Mouse (Mus musculus) erythroblast, adult 5-6 weeks (primary cell): ENCODE results near the gene C2cd4b. TPM values are rescaled to one million over a fixed set of nuclear protein-coding genes. Genes with fewer than 3 reads are reported as not detected.

Experiments used
- ATAC-seq: replicated peaks from 2 replicates; pipeline ENCODE4 v1.8.0; 2016; ENCODE audit warnings: moderate number of reproducible peaks, mild to moderate bottlenecking, moderate TSS enrichment, inconsistent platforms; ENCODE audit not compliant: poor library complexity, low FRiP score, severe bottlenecking
- total RNA-seq, 2 experiments: library from RNA; stranded (forward) in 1 of 2; stranded (reverse) in 1 of 2; fragments of 150-400 nt in 1 of 2; fragments of 200-764, 138-1000 nt in 1 of 2; gene quantifications; 2 replicates each; pipeline versions ENCODE4 v1.2.3 to v1.2.4; 2015 to 2017; ENCODE audit warnings: low replicate concordance in 2 of 2

The C2cd4b gene
- total RNA-seq, 2 experiments from 2014 or later, result not detected

GRCm38 (mm10) chr9:67768843-67769242 lies 9.6 kb downstream of the C2cd4b start:
- ATAC-seq, result no peak

GRCm38 (mm10) chr9:67769401-67769800 lies 10.2 kb downstream of the C2cd4b start:
- ATAC-seq, result no peak

GRCm38 (mm10) chr9:67771293-67771692 lies 12.1 kb downstream of the C2cd4b start:
- no peak for ATAC-seq

GRCm38 (mm10) chr9:67774201-67774600 lies 15.0 kb downstream of the C2cd4b start:
- ATAC-seq, result no peak

GRCm38 (mm10) chr9:67778553-67778952 lies 19.3 kb downstream of the C2cd4b start:
- ATAC-seq, result no peak

GRCm38 (mm10) chr9:67782786-67783185 lies 23.5 kb downstream of the C2cd4b start:
- ATAC-seq, result no peak

GRCm38 (mm10) chr9:67783464-67783863 lies 24.2 kb downstream of the C2cd4b start:
- no peak for ATAC-seq

- ATAC-seq, result no peak
Measured at GRCm38 (mm10) chr9:67783925-67784324, 24.7 kb downstream of the C2cd4b start.

GRCm38 (mm10) chr9:67786311-67786710 lies 27.1 kb downstream of the C2cd4b start:
- ATAC-seq, result no peak

- ATAC-seq, result no peak
Measured at GRCm38 (mm10) chr9:67787671-67788070, 28.4 kb downstream of the C2cd4b start.

- ATAC-seq, result no peak
Measured at GRCm38 (mm10) chr9:67792405-67792804, 33.2 kb downstream of the C2cd4b start.

- ATAC-seq, result no peak
Measured at GRCm38 (mm10) chr9:67793501-67793900, 34.3 kb downstream of the C2cd4b start.

- no peak for ATAC-seq
Measured at GRCm38 (mm10) chr9:67794216-67794615, 35.0 kb downstream of the C2cd4b start.

- ATAC-seq, result no peak
Measured at GRCm38 (mm10) chr9:67794668-67795067, 35.4 kb downstream of the C2cd4b start.

- no peak for ATAC-seq
Measured at GRCm38 (mm10) chr9:67795205-67795675, 36.0 kb downstream of the C2cd4b start.

GRCm38 (mm10) chr9:67799078-67799819 lies 40.0 kb downstream of the C2cd4b start:
- ATAC-seq, result no peak

- no peak; the same call in 1 of the 2 replicates for ATAC-seq
Measured at GRCm38 (mm10) chr9:67802241-67802640, 43.0 kb downstream of the C2cd4b start.

- no peak for ATAC-seq
Measured at GRCm38 (mm10) chr9:67807000-67807399, 47.8 kb downstream of the C2cd4b start.

- ATAC-seq, result no peak
Measured at GRCm38 (mm10) chr9:67810527-67810926, 51.3 kb downstream of the C2cd4b start.
